In the genomic region with DNA sequence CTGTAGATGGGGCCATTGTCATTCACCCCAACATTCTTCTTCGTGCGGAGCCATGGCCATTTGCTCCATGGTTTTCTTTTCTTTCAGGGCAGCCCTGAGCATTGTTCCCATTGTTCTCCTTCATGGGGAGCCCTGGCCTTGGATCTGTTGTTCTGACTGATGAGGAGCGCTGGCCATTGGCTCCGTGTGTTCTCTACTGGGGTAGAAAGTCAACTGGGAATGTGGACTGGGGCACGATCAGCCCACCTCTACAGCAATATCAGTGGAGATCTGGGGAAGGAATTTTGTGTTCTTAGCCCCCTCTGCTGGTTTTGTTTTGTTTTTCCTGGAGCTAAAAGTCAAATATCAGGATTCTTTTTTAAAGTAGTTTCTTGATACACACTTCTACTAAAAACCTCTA, we compare ENCODE assay signal across 11 mouse cellular contexts. TPM values are rescaled to one million over a fixed set of nuclear protein-coding genes. Genes with fewer than 3 reads are reported as not detected.
DNase-seq lines count a peak whose midpoint lies in the region; ATAC-seq and TF ChIP-seq lines count a peak whose summit lies in the region.
"Had no signal": no experiment of that assay in that cellular context is flagged by ENCODE, and none has a peak within 500 bp of the region (broad histone marks: within the 10 kb centered on the region; RNA-seq: fewer than 3 reads in every experiment).

No protein-coding gene starts in this region.

- H3K4me1 ChIP-seq in hindbrain, embryonic 14.5 days (replicated peaks; ENCODE audit: control insufficient read depth, insufficient read depth, low read length): 0 out of 2 replicates have a peak, but pooled peaks cover 4% of the 10 kb centered on the region
- no peaks in the 10 kb centered on the region for H3K4me1 ChIP-seq in hindbrain, embryonic 12.5 days
- H3K4me1 ChIP-seq in lung, embryonic 14.5 days (ENCODE audit: insufficient read depth): no peaks in the 10 kb centered on the region

- WGBS in hindbrain, embryonic 14.5 days: 28% methylated on average over 5 of the region's 5 CpGs
- whole genome bisulfite sequencing in hindbrain, embryonic 12.5 days: 53% methylated on average over 5 of the region's 5 CpGs
- WGBS in lung, embryonic 14.5 days: 76% methylated on average over 5 of the region's 5 CpGs

- DNase-seq in hindbrain, embryonic 14.5 days (ENCODE audit: low spot score): peak; percentile 68
- peak; percentile 59 for DNase-seq in lung, embryonic 14.5 days
- no peak for DNase-seq in lung, adult 18-20 months
- DNase-seq in adrenal gland, postnatal 10 days: peak; percentile 44
- DNase-seq in lung, postnatal 14 days: peak; percentile 8
- no peak for DNase-seq in spleen, postnatal 4 days (ENCODE audit: low spot score in 2 of 2)

- H3K4me3 ChIP-seq in hindbrain, embryonic 14.5 days (replicated peaks; ENCODE audit: low read length): no peak overlapping the region
- no peak overlapping the region for H3K4me3 ChIP-seq in hindbrain, embryonic 12.5 days
- no peak overlapping the region for H3K4me3 ChIP-seq in lung, embryonic 14.5 days (ENCODE audit: low read depth, low read length)
- H3K4me3 ChIP-seq: myocyte had no signal

- no peak overlapping the region for H3K27ac ChIP-seq in hindbrain, embryonic 14.5 days
- H3K27ac ChIP-seq in hindbrain, embryonic 12.5 days: no peak overlapping the region
- no peak overlapping the region for H3K27ac ChIP-seq in lung, embryonic 14.5 days (ENCODE audit: low read depth)

- no peaks in the 10 kb centered on the region for H3K9me3 ChIP-seq in hindbrain, embryonic 14.5 days (ENCODE audit: control insufficient read depth, low read length)
- H3K9me3 ChIP-seq in hindbrain, embryonic 12.5 days (replicated peaks): no peaks in the 10 kb centered on the region
- no peaks in the 10 kb centered on the region; the same call in 1 of the 2 replicates for H3K9me3 ChIP-seq in lung, embryonic 14.5 days (ENCODE audit: low read depth, low read length)

- no peaks in the 10 kb centered on the region for H3K27me3 ChIP-seq in hindbrain, embryonic 14.5 days (ENCODE audit: control insufficient read depth, insufficient read depth, low read length)
- no peaks in the 10 kb centered on the region for H3K27me3 ChIP-seq in hindbrain, embryonic 12.5 days
- H3K27me3 ChIP-seq in lung, embryonic 14.5 days (ENCODE audit: insufficient read depth, low read length): no peaks in the 10 kb centered on the region

- no peak overlapping the region for H3K9ac ChIP-seq in hindbrain, embryonic 14.5 days
- no peak overlapping the region for H3K9ac ChIP-seq in hindbrain, embryonic 12.5 days
- H3K9ac ChIP-seq in lung, embryonic 14.5 days: no peak overlapping the region

- peaks cover 10% of the 10 kb centered on the region; the same call in 1 of the 2 replicates for H3K36me3 ChIP-seq in hindbrain, embryonic 14.5 days (replicated peaks; ENCODE audit: control insufficient read depth, insufficient read depth)
- peaks cover 14% of the 10 kb centered on the region for H3K36me3 ChIP-seq in hindbrain, embryonic 12.5 days
- H3K36me3 ChIP-seq in lung, embryonic 14.5 days (ENCODE audit: insufficient read depth): peaks cover 6% of the 10 kb centered on the region; the same call in 1 of the 2 replicates

- TF ChIP-seq CTCF in lung, embryonic 14.5 days (IDR thresholded peaks at IDR 0.05; ENCODE audit: low read depth): no peak

- no peak; the same call in 1 of the 2 replicates for ATAC-seq in hindbrain, embryonic 14.5 days (ENCODE audit: low FRiP score)
- ATAC-seq in hindbrain, embryonic 12.5 days (ENCODE audit: low FRiP score): no peak
- no peak for ATAC-seq in lung, embryonic 14.5 days (ENCODE audit: insufficient read depth)
- ATAC-seq in inflammation-experienced regulatory T-cells, adult 6 months: no peak

- H3K4me2 ChIP-seq in hindbrain, embryonic 14.5 days (replicated peaks): no peak overlapping the region
- no peak overlapping the region for H3K4me2 ChIP-seq in hindbrain, embryonic 12.5 days (replicated peaks)
- no peak overlapping the region for H3K4me2 ChIP-seq in lung, embryonic 14.5 days

RNA-seq across cellular contexts. Expression of a gene that starts 46.6 kb away (rescaled TPM):
- not detected in 2 replicates for polyA plus RNA-seq in hindbrain, embryonic 14.5 days (2014; fragmentation: Nextera tagmentation; extraction: Ambion mirVana)
- polyA plus RNA-seq in hindbrain, embryonic 12.5 days (2016; fragmentation: Nextera tagmentation; extraction: Ambion mirVana): not detected in 2 replicates
- not detected in 2 replicates for polyA plus RNA-seq in lung, embryonic 14.5 days (2014; fragmentation: Nextera tagmentation; extraction: Ambion mirVana)
- not detected for total RNA-seq in adrenal gland, postnatal 10 days (2021)
- polyA plus RNA-seq in inflammation-experienced regulatory T-cells, adult 6 months (2017; shearing (Covaris generic)): not detected
- total RNA-seq: heart, postnatal 14 days had no signal
- polyA plus RNA-seq: limb, embryonic 11.5 days had no signal

Comparison
In these comparisons a context has a peak if more than half of its experiments do, and no peak if none do; other contexts are left out.
1. DNase-seq: peak in hindbrain, embryonic 14.5 days (single experiment), lung, embryonic 14.5 days (single experiment), adrenal gland, postnatal 10 days (single experiment) and lung, postnatal 14 days (single experiment); none in lung, adult 18-20 months (0 of 2) and spleen, postnatal 4 days (0 of 2).